Mouse (Mus musculus) liver, embryonic 14.5 days (tissue): ENCODE data around the gene Slc22a8. TPM values are rescaled to one million over a fixed set of nuclear protein-coding genes. Genes with fewer than 3 reads are reported as not detected.

Experiments used
- ATAC-seq: fragments of 200-750 bp; cut with Nextera tagmentation; 2 replicates; pipeline ENCODE4 v1.8.0; 2017; ENCODE audit warnings: moderate number of reproducible peaks, mild to moderate bottlenecking, moderate library complexity; ENCODE audit not compliant: insufficient read depth
- DNase-seq, 3 experiments: peaks; one replicate each; pipeline ENCODE4 v3.0.0-alpha.2; 2012 to 2013; ENCODE audit warnings: low read depth in 3 of 3, low spot score in 3 of 3
- H3K27ac ChIP-seq: fragments of 300-500 bp; sonication (generic); 2 replicates; pipeline ENCODE4 v1.5.1; 2014; ENCODE audit warnings: moderate library complexity, mild to moderate bottlenecking, control low read depth, inconsistent platforms
- H3K27me3 ChIP-seq: fragments of 300-500 bp; sonication (generic); 2 replicates; pipeline ENCODE4 v1.6.1; 2014; ENCODE audit warnings: mild to moderate bottlenecking, low read length, moderate library complexity; ENCODE audit not compliant: control insufficient read depth, insufficient read depth
- H3K36me3 ChIP-seq: fragments of 300-500 bp; sonication (generic); replicated peaks from 2 replicates; pipeline ENCODE4 v1.6.1; 2014; ENCODE audit warnings: low read depth; ENCODE audit not compliant: control insufficient read depth, insufficient read depth
- H3K4me1 ChIP-seq, 2 experiments: fragments of 200-500 bp in 1 of 2; fragments of 300-500 bp in 1 of 2; sonication (generic) in 1 of 2; replicated peaks; 2 replicates each; pipeline ENCODE4 v1.6.1; 2012 to 2014; ENCODE audit warnings: antibody characterized with exemption in 1 of 2, inconsistent platforms in 1 of 2, low read length in 1 of 2; ENCODE audit not compliant: control insufficient read depth in 2 of 2, insufficient read depth in 2 of 2
- H3K4me2 ChIP-seq: fragments of 300-500 bp; sonication (generic); 2 replicates; pipeline ENCODE4 v1.6.1; 2014; ENCODE audit warnings: low read depth, mild to moderate bottlenecking, control low read depth, moderate library complexity
- H3K4me3 ChIP-seq, 2 experiments: fragments of 200-500 bp in 1 of 2; fragments of 300-500 bp in 1 of 2; sonication (generic) in 1 of 2; 2 replicates each; pipeline ENCODE4 v1.5.1; 2012 to 2014; ENCODE audit warnings: low read depth in 2 of 2, low read length in 2 of 2, mild to moderate bottlenecking in 2 of 2, control low read depth in 1 of 2, inconsistent platforms in 1 of 2, moderate library complexity in 1 of 2; ENCODE audit not compliant: insufficient read depth in 1 of 2
- H3K9ac ChIP-seq: fragments of 300-500 bp; sonication (generic); replicated peaks from 2 replicates; pipeline ENCODE4 v1.6.1; 2014; ENCODE audit warnings: mild to moderate bottlenecking, control low read depth, moderate library complexity
- H3K9me3 ChIP-seq: fragments of 300-500 bp; sonication (generic); 2 replicates; pipeline ENCODE4 v1.6.1; 2016; ENCODE audit warnings: low read length, mixed read lengths; ENCODE audit not compliant: control insufficient read depth
- CTCF ChIP-seq: IDR thresholded peaks from 2 replicates; pipeline ENCODE4 v1.5.1; 2016; ENCODE audit warnings: antibody characterized with exemption, low read depth, control low read depth
- EP300 ChIP-seq: IDR thresholded peaks from 2 replicates; pipeline ENCODE4 v1.6.1; 2016; ENCODE audit warnings: antibody characterized with exemption, low read depth
- WGBS: fragments of 180-500 bp; shearing (Covaris S2); extraction: QIAGEN DNeasy Blood & Tissue Kit; methylation state at CpG from one replicate; pipeline ENCODE4 v1.1.7; 2014; ENCODE audit not compliant: insufficient replicate concordance; 5-methylcytosine and 5-hydroxymethylcytosine counted together
- polyA plus RNA-seq, 2 experiments: library from polyadenylated mRNA; depleted of rRNA in 1 of 2; stranded (reverse) in 1 of 2; unstranded in 1 of 2; fragments of >200 nt; fragmentation: Nextera tagmentation in 1 of 2; extraction: Ambion mirVana in 1 of 2; gene quantifications; 2 replicates each; pipeline versions ENCODE4 v1.2.1 to v1.2.3; 2012 to 2014

Slc22a8 gene
- polyA plus RNA-seq (2012; rRNA removed): 1.5 TPM in 2 replicates
- 1.6 and 2.9 TPM in 2 replicates for polyA plus RNA-seq (2014; fragmentation: Nextera tagmentation; extraction: Ambion mirVana)

GRCm38 (mm10) chr19:8590954-8591353, at the start of gene Slc22a8:
Slc22a8 (plus strand) TSS chr19:8591254.
- Histone ChIP-seq H3K9me3 (no peaks in the 10 kb centered on the region), H3K4me1 (peaks cover 0 to 18% of the 10 kb centered on the region in 2 experiments; a peak in 3 of 4 replicates), H3K27ac (no peak within 1 kb of the TSS), H3K4me3 (no peak within 1 kb of the TSS), H3K4me2 (no peak within 1 kb of the TSS), H3K36me3 (no peaks in the 10 kb centered on the region), H3K27me3 (no peaks in the 10 kb centered on the region), H3K9ac (no peak within 1 kb of the TSS)
- 68% methylated on average over 8 of the region's 8 CpGs for whole genome bisulfite sequencing
- ATAC-seq: no peak
- TF ChIP-seq EP300 (no peak), CTCF (no peak)
- no peak for DNase-seq

GRCm38 (mm10) chr19:8558897-8559296, 32.2 kb upstream of the Slc22a8 start:
- WGBS: 37% methylated on average over 2 of the region's 2 CpGs
- Histone ChIP-seq H3K27me3 (no peaks in the 10 kb centered on the region), H3K36me3 (no peaks in the 10 kb centered on the region), H3K9me3 (no peaks in the 10 kb centered on the region), H3K4me2 (no peak overlapping the region), H3K4me1 (no peaks in the 10 kb centered on the region), H3K4me3 (no peak overlapping the region), H3K27ac (no peak overlapping the region), H3K9ac (no peak overlapping the region)
- no peak for ATAC-seq
- TF ChIP-seq CTCF (no peak), EP300 (no peak)
- DNase-seq: no peak

GRCm38 (mm10) chr19:8564021-8564420, 27.0 kb upstream of the Slc22a8 start:
- Histone ChIP-seq H3K4me3 (no peak overlapping the region), H3K4me2 (no peak overlapping the region), H3K36me3 (no peaks in the 10 kb centered on the region), H3K27me3 (no peaks in the 10 kb centered on the region), H3K9me3 (no peaks in the 10 kb centered on the region), H3K27ac (no peak overlapping the region), H3K9ac (no peak overlapping the region), H3K4me1 (no peaks in the 10 kb centered on the region)
- TF ChIP-seq EP300 (no peak), CTCF (no peak)
- DNase-seq (no peak), ATAC-seq (no peak)
- WGBS: 49% methylated on average over 2 of the region's 2 CpGs

- H3K9ac ChIP-seq: no peak overlapping the region
- no peaks in the 10 kb centered on the region for H3K4me1 ChIP-seq
- ATAC-seq: no peak
- no peaks in the 10 kb centered on the region for H3K9me3 ChIP-seq
- no peak overlapping the region for H3K27ac ChIP-seq
- H3K36me3 ChIP-seq: no peaks in the 10 kb centered on the region
- no peaks in the 10 kb centered on the region for H3K27me3 ChIP-seq
- TF ChIP-seq EP300 (no peak), CTCF (no peak)
- WGBS: 64% methylated on average over 3 of the region's 3 CpGs
- no peak overlapping the region for H3K4me3 ChIP-seq
- no peak for DNase-seq
- no peak overlapping the region for H3K4me2 ChIP-seq
These were observed 26.6 kb upstream of the Slc22a8 start for GRCm38 (mm10) chr19:8564469-8564868.

GRCm38 (mm10) chr19:8565262-8565661, 25.8 kb upstream of the Slc22a8 start:
- ATAC-seq: no peak
- no peak for DNase-seq
- Histone ChIP-seq H3K4me1 (no peaks in the 10 kb centered on the region), H3K4me3 (no peak overlapping the region), H3K9ac (no peak overlapping the region), H3K9me3 (no peaks in the 10 kb centered on the region), H3K36me3 (no peaks in the 10 kb centered on the region), H3K27me3 (no peaks in the 10 kb centered on the region), H3K27ac (no peak overlapping the region), H3K4me2 (no peak overlapping the region)
- no peak for TF ChIP-seq CTCF
- TF ChIP-seq EP300: no peak
- 29% methylated on average over 2 of the region's 2 CpGs for WGBS
